Mouse (Mus musculus) cerebellum, adult 11-12 months (tissue): Measurements from ENCODE around the gene Fgfr2.

ENCODE experiments used
- DNase-seq: peaks from one replicate; pipeline ENCODE4 v3.0.0; 2022

Fgfr2 gene

GRCm38 (mm10) chr7:133039556-133040255, 83.4 kb downstream of the Fgfr2 start:
- DNase-seq = no peak

GRCm38 (mm10) chr7:133037618-133038017, 85.5 kb downstream of the Fgfr2 start:
- no peak for DNase-seq

GRCm38 (mm10) chr7:133037217-133037616, 85.9 kb downstream of the Fgfr2 start:
- DNase-seq = no peak

GRCm38 (mm10) chr7:133035901-133036300, 87.2 kb downstream of the Fgfr2 start:
- DNase-seq = no peak

- DNase-seq = peak; percentile 62
These were observed 90.5 kb downstream of the Fgfr2 start for GRCm38 (mm10) chr7:133032589-133033203.

- no peak for DNase-seq
These were observed 93.6 kb downstream of the Fgfr2 start for GRCm38 (mm10) chr7:133029496-133030047.

- DNase-seq = no peak
These were observed 94.1 kb downstream of the Fgfr2 start for GRCm38 (mm10) chr7:133029004-133029403.

GRCm38 (mm10) chr7:133027930-133028329, 95.2 kb downstream of the Fgfr2 start:
- DNase-seq = no peak

- DNase-seq = no peak
These were observed 98.5 kb downstream of the Fgfr2 start for GRCm38 (mm10) chr7:133024694-133025093.

GRCm38 (mm10) chr7:133019481-133020020, 103.6 kb downstream of the Fgfr2 start:
- DNase-seq = no peak

GRCm38 (mm10) chr7:133018961-133019360, 104.2 kb downstream of the Fgfr2 start:
- no peak for DNase-seq

- no peak for DNase-seq
These were observed 107.6 kb downstream of the Fgfr2 start for GRCm38 (mm10) chr7:133015416-133016070.

GRCm38 (mm10) chr7:133014631-133015030, 108.5 kb downstream of the Fgfr2 start:
- peak; percentile 58 for DNase-seq

GRCm38 (mm10) chr7:133013923-133014322, 109.2 kb downstream of the Fgfr2 start:
- no peak for DNase-seq

- no peak for DNase-seq
These were observed 110.3 kb downstream of the Fgfr2 start for GRCm38 (mm10) chr7:133012637-133013366.

- DNase-seq = no peak
These were observed 111.5 kb downstream of the Fgfr2 start for GRCm38 (mm10) chr7:133011611-133012010.

- DNase-seq = peak; percentile 81
These were observed 112.0 kb downstream of the Fgfr2 start for GRCm38 (mm10) chr7:133011191-133011590.

- DNase-seq = no peak
These were observed 112.7 kb downstream of the Fgfr2 start for GRCm38 (mm10) chr7:133010477-133010876.

GRCm38 (mm10) chr7:133009676-133010075, 113.5 kb downstream of the Fgfr2 start:
- DNase-seq = no peak

- DNase-seq = no peak
These were observed 114.5 kb downstream of the Fgfr2 start for GRCm38 (mm10) chr7:133008663-133009062.

GRCm38 (mm10) chr7:133007343-133007742, 115.8 kb downstream of the Fgfr2 start:
- peak; percentile 65 for DNase-seq

GRCm38 (mm10) chr7:133005772-133006171, 117.4 kb downstream of the Fgfr2 start:
- no peak for DNase-seq

- DNase-seq = peak; percentile 91
These were observed 119.7 kb downstream of the Fgfr2 start for GRCm38 (mm10) chr7:133003421-133003820.
